Mouse (Mus musculus) embryonic facial prominence, embryonic 10.5 days (tissue): ENCODE data around the gene Fank1. TPM values are rescaled to one million over a fixed set of nuclear protein-coding genes. Genes with fewer than 3 reads are reported as not detected.

Experiments
- DNase-seq: peaks from one replicate; pipeline ENCODE4 v3.0.0-alpha.2; 2017; ENCODE audit warnings: low spot score
- H3K27ac ChIP-seq: fragments of 300-500 bp; sonication (generic); replicated peaks from 2 replicates; pipeline ENCODE4 v1.5.1; 2016; ENCODE audit warnings: mild to moderate bottlenecking
- H3K27me3 ChIP-seq: fragments of 300-500 bp; sonication (generic); replicated peaks from 2 replicates; pipeline ENCODE4 v1.6.1; 2016; ENCODE audit warnings: low read depth, mild to moderate bottlenecking; ENCODE audit not compliant: poor library complexity, severe bottlenecking
- H3K36me3 ChIP-seq: fragments of 300-500 bp; sonication (generic); replicated peaks from 2 replicates; pipeline ENCODE4 v1.6.1; 2016; ENCODE audit warnings: mild to moderate bottlenecking, moderate library complexity
- H3K4me1 ChIP-seq: fragments of 300-500 bp; sonication (generic); 2 replicates; pipeline ENCODE4 v1.6.1; 2016
- H3K4me3 ChIP-seq: fragments of 300-500 bp; sonication (generic); 2 replicates; pipeline ENCODE4 v1.5.1; 2016; ENCODE audit warnings: mild to moderate bottlenecking, moderate library complexity
- H3K9me3 ChIP-seq: fragments of 300-500 bp; sonication (generic); 2 replicates; pipeline ENCODE4 v1.6.1; 2016; ENCODE audit warnings: mild to moderate bottlenecking
- WGBS: fragments of 180-500 bp; shearing (Covaris S2); methylation state at CpG from one replicate; pipeline ENCODE4 v1.1.7; 2016; 5-methylcytosine and 5-hydroxymethylcytosine counted together
- polyA plus RNA-seq: library from polyadenylated mRNA; unstranded; fragments of >200 nt; fragmentation: Nextera tagmentation; extraction: Ambion mirVana; gene quantifications from 2 replicates; pipeline ENCODE4 v1.2.1, GENCODE M21; 2016

Fank1 gene
- polyA plus RNA-seq, 1 experiment from 2014 or later, result 0.36 TPM

DNA sequence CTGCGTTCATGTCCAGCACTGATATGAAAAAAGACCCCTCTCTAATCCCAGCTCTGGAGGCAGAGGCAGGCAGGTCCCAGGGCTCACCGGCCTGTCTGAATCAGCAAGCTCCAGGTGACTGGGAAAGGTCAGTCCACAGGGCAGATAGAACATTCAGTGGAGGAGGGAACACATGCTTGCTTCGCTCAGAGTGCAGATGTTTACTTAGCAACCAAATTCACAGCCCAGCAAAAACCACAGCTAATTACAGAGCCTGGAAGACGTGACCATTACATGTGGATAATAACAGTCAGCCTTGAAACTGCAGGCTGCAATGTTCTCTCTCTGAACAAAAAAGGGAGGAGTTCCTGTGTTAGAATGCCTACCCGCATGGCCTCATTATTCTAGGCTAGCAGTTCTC lies 26.0 kb upstream of the Fank1 start:
- DNase-seq, result peak; percentile 14

DNA sequence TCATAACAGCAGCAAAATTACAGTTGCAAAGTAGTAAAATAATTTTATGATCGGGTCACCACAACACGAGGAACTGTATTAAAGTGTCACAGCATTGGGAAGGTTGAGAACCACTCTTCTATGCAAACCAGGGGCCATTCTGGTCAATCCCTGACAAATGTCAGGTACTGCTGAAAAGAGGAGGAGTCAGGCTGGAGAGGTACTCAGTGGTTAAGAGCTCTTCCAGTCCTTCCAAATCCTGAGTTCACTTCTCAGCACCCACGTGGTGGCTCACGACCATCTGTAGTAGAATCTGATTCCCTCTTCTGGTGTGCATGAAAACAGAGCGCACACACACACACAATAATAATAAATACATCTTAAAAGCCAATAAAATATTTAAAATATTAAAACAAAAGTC lies 25.5 kb upstream of the Fank1 start:
- Histone ChIP-seq H3K4me1 (0 out of 2 replicates have a peak, but pooled peaks cover 1% of the 10 kb centered on the region), H3K9me3 (no peaks in the 10 kb centered on the region), H3K27ac (no peak overlapping the region), H3K4me3 (no peak overlapping the region), H3K27me3 (no peaks in the 10 kb centered on the region), H3K36me3 (peaks cover 23% of the 10 kb centered on the region)
- DNase-seq, result no peak
- 87% methylated on average over 5 of the region's 5 CpGs for WGBS

More for the DNA sequence above, 26.0 kb upstream of the Fank1 start:
- Histone ChIP-seq H3K4me3 (no peak overlapping the region), H3K9me3 (no peaks in the 10 kb centered on the region), H3K36me3 (peaks cover 23% of the 10 kb centered on the region), H3K27me3 (no peaks in the 10 kb centered on the region), H3K4me1 (no peaks in the 10 kb centered on the region), H3K27ac (no peak overlapping the region)
- WGBS, result 72% methylated on average over 5 of the region's 5 CpGs

DNA sequence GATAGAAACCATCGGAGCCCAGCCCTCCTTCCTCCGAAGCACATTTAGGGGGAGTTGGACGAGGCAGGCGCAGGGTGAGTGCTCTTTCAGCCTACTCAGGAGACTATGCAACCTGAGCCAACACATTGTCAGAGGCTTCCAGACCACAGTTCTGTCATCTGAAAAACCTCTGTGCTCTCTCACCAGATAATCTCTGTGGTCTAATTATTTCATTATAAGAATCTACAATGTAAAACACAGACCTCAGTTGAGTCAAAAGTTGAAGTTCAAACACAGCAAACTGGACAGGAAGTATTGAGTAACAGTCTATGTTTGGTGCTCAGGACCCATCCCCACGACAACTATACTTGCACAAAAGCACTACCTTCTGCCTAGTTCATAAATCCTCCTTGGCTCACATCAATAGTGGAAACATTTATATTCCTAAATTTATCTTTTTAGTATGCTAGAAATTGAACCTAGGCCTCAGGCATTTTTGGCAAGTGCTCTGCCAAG lies 18.7 kb upstream of the Fank1 start:
- Histone ChIP-seq H3K4me3 (peak overlapping the region; percentile 16), H3K27ac (0 out of 2 replicates have a peak overlapping the region, but pooled peaks have one; percentile 4), H3K27me3 (no peaks in the 10 kb centered on the region), H3K9me3 (peaks cover 6% of the 10 kb centered on the region; the same call in 1 of the 2 replicates), H3K4me1 (peaks cover 38% of the 10 kb centered on the region), H3K36me3 (peaks cover 5% of the 10 kb centered on the region)
- 52% methylated on average over 5 of the region's 5 CpGs for WGBS
- DNase-seq, result no peak

DNA sequence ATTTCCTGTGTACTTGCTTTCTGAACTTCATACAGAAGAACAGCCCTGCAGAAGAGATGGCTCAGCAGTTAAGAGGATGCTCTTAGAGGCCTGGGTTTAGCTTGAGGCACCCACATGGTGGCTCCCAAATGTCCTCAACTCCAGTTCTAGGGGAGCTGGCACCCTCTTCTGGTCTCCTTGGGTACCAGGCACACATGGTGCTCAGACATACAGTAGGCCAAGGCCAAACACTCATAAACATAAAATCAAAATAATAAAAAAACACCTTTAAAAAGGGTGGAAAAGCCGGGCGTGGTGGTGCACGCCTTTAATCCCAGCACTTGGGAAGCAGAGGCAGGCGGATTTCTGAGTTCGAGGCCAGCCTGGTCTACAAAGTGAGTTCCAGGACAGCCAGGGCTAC lies 17.9 kb upstream of the Fank1 start:
- DNase-seq, result no peak
- Histone ChIP-seq H3K9me3 (peaks cover 6% of the 10 kb centered on the region; the same call in 1 of the 2 replicates), H3K4me3 (peak overlapping the region; percentile 16; the same call in 1 of the 2 replicates), H3K27ac (no peak overlapping the region), H3K27me3 (no peaks in the 10 kb centered on the region), H3K4me1 (peaks cover 38% of the 10 kb centered on the region), H3K36me3 (peaks cover 5% of the 10 kb centered on the region)
- 87% methylated on average over 5 of the region's 5 CpGs for WGBS

DNA sequence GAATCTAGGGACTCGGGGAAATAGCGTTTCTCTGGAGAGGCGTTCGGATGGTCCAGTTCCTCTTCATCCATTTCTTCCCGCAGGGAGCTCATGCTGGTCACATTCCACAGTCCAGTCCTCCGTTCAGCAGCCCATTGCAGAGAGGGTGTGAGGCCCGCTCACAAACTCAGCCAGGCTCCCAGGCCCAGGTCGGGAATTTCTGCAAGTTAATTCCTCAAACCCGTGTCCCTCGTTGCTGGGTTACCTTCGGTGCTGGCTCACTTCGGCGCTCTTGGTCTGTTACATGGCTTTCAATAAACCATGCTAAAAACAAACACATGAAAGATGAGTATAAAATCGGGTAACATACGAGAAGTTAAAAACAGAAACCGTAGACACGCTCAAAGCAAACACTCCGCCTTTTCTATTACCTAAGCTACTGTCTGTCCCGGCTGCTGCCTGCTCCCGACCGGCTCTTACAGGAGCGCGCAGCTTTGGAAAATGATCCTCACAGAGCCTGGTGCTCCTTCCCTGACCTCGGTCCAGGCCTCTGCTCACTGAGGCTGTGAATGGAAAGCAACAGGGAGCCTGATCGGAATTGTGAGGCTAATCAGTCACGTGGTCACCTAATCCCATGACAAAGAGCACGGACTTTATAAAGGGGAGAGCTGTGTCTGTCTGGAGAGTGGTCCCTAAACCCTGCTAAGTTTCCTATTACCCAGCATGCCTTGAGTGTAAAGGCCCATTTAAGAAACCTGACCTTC lies 16.9 kb upstream of the Fank1 start:
- Histone ChIP-seq H3K4me3 (peak overlapping the region; percentile 50), H3K36me3 (no peaks in the 10 kb centered on the region), H3K4me1 (peaks cover 38% of the 10 kb centered on the region), H3K27me3 (no peaks in the 10 kb centered on the region), H3K9me3 (peaks cover 6% of the 10 kb centered on the region; the same call in 1 of the 2 replicates), H3K27ac (peak overlapping the region; percentile 83)
- WGBS, result 4% methylated on average over 27 of the region's 27 CpGs
- peak; percentile 84 for DNase-seq

DNA sequence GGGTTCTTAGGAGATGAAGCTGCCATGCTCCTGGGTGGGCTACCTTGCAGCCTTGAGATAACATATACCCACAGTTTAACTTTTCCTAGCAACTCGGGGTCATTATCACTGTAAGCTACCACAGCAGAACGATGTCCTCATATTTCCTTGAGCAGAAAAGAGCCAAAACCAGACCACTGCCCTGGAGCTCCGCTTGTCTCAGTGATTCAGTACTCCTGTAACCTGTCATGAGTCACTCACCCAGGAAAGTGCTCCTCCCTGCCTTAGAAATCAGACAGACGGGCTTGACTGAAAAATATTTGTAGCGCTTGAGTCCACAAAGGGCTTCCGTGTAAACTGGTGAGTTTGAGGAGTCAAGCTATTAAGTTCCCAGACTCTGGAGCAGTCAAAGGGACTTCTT lies 14.0 kb upstream of the Fank1 start:
- DNase-seq, result no peak
- H3K4me3 ChIP-seq, result no peak overlapping the region
- WGBS, result 90% methylated on average over 6 of the region's 6 CpGs
- peaks cover 35% of the 10 kb centered on the region for H3K4me1 ChIP-seq
- no peaks in the 10 kb centered on the region for H3K36me3 ChIP-seq
- H3K9me3 ChIP-seq, result peaks cover 6% of the 10 kb centered on the region; the same call in 1 of the 2 replicates
- no peaks in the 10 kb centered on the region for H3K27me3 ChIP-seq
- H3K27ac ChIP-seq, result no peak overlapping the region

DNA sequence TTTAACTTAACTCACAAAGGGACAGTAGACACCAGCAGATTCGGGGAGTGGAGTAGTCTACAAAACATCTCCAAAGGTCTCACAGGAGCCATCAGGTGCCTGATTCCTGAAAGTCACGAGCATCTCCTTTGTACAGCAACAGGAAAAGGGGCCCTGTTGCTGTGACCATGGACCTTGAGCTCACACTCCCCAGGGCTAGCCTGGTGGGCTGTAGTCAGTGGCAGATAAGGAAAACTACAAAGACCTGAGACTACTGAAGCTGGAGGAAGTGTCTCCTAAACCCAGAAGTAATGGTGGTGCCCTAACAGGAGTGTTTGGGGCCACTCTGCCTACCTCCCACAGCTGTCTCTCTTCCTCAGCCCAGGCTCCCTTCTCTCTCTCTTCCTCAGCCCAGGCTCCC lies 12.2 kb upstream of the Fank1 start:
- Histone ChIP-seq H3K4me1 (peaks cover 20% of the 10 kb centered on the region), H3K27me3 (no peaks in the 10 kb centered on the region), H3K27ac (no peak overlapping the region), H3K4me3 (no peak overlapping the region), H3K36me3 (no peaks in the 10 kb centered on the region), H3K9me3 (peaks cover 6% of the 10 kb centered on the region; the same call in 1 of the 2 replicates)
- no peak for DNase-seq
- 76% methylated on average over 2 of the region's 2 CpGs for WGBS

DNA sequence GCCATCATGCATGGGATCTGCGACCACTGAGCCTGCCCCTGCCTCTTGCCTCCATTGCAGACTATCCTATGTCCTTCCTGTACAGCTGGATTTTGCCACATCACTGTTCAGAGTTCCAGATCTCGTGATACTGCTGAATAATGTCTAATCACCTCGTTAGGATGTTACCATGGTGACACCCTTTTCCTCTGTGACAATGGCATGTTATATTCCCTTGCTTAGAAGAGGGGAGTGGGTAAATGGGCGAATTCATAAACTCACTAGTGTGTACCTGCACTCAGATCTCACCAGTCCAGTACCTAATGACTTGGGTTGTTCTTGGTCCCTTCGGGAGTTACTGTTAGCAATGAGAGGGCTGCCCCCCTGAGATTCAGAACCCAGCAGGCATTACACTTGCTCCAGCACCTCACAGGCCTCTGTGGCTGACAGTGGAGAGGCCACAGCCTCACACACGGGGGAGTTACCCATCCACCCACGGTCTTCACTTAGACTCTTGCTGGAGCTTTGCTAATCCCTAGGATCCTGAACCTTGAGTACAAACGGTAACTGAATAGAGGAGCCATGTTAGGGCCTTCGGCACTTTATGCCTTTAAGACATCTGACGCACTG lies 11.3 kb upstream of the Fank1 start:
- 80% methylated on average over 10 of the region's 10 CpGs for WGBS

DNA sequence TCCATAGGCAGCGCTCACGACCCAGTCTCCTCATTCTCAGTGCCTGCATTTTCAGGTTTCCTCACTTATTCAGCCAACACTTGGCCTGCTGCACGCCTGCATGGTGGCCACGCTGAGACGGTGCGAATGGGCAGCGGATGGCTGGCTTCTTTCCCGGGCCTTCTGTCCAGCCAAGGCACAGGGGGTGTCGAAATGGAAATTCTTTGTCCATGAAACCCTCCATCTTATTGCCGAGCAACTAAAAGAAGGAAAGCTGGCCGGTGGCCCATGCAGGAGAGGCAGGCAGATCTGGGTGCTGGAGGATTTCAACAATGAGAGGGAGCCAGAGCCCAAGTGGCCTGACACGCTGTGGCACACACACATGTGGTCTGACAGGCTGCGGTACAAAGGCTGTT lies 10.8 kb upstream of the Fank1 start:
- no peak overlapping the region for H3K27ac ChIP-seq
- no peak overlapping the region for H3K4me3 ChIP-seq
- 88% methylated on average over 13 of the region's 13 CpGs for WGBS
- no peak for DNase-seq
- H3K36me3 ChIP-seq, result no peaks in the 10 kb centered on the region
- H3K9me3 ChIP-seq, result peaks cover 6% of the 10 kb centered on the region; the same call in 1 of the 2 replicates
- H3K27me3 ChIP-seq, result no peaks in the 10 kb centered on the region
- H3K4me1 ChIP-seq, result 0 out of 2 replicates have a peak, but pooled peaks cover 12% of the 10 kb centered on the region

More for the DNA sequence above, 11.3 kb upstream of the Fank1 start:
- H3K4me1 ChIP-seq, result peaks cover 12% of the 10 kb centered on the region; the same call in 1 of the 2 replicates
- no peaks in the 10 kb centered on the region for H3K36me3 ChIP-seq
- DNase-seq, result no peak
- no peak overlapping the region for H3K4me3 ChIP-seq
- no peaks in the 10 kb centered on the region for H3K27me3 ChIP-seq
- peaks cover 6% of the 10 kb centered on the region; the same call in 1 of the 2 replicates for H3K9me3 ChIP-seq
- H3K27ac ChIP-seq, result no peak overlapping the region

DNA sequence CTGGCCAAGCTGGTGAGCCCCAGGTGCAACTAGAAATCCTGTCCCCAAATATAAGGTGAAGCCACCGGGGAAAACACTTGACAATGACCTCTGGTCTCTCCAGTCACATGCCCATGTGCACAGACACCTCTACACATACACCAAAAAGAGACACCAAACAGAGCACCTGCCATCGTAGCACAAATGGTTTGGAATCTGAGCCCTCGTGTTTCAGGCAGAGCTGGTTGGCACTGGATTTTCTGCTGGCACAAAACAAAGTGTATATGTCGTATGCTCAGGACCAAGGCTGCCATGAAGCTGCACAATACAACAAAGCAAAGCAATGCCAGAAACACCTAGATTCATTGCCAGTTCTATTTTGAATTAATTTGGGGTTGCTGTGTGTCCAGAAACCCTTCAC lies 8.6 kb upstream of the Fank1 start:
- Histone ChIP-seq H3K9me3 (no peaks in the 10 kb centered on the region), H3K4me1 (0 out of 2 replicates have a peak, but pooled peaks cover 12% of the 10 kb centered on the region), H3K4me3 (no peak overlapping the region), H3K27ac (no peak overlapping the region), H3K36me3 (no peaks in the 10 kb centered on the region), H3K27me3 (no peaks in the 10 kb centered on the region)
- DNase-seq, result no peak
- WGBS, result 88% methylated on average over 4 of the region's 4 CpGs

DNA sequence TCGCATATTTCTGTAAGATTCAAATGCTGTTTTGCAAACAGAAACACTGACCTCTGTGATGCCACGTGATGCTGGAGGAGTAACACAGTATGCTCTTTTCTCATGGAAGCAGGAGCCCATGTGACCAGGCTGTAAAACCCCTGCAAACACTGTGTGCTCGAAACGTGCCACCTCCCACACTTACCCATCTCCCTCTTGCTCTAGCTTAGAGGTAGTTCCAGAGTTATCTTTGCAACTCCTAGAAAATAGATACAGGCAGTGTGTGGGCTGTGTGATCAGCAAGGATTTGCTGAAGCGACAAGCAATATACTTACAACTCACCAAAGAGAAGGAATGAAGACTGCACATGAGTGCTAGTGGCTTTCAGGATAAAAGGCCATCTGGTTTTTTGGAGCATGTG lies 8.1 kb upstream of the Fank1 start:
- Histone ChIP-seq H3K27me3 (no peaks in the 10 kb centered on the region), H3K4me1 (0 out of 2 replicates have a peak, but pooled peaks cover 12% of the 10 kb centered on the region), H3K27ac (no peak overlapping the region), H3K4me3 (no peak overlapping the region), H3K36me3 (no peaks in the 10 kb centered on the region), H3K9me3 (no peaks in the 10 kb centered on the region)
- 76% methylated on average over 5 of the region's 5 CpGs for WGBS
- DNase-seq, result no peak

DNA sequence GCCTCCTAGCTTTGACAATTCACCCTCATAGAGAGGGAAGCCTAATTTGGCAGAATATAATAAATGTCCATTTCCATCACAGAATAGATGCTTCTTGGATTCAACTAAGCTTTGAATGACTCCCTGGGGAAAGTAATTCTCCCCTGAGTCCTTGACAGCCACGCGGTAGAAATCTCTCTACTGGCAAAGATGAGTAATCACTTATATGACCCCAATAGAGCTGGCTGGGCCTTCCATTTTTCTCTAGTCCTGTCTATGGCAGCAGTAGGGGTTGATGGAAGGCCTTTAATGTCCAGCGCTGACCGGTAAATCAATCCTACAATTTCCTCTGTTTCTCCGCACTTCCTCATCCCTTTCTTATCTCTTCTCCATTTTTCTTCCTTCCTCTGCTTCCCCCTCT lies 1.5 kb upstream of the Fank1 start:
- Histone ChIP-seq H3K4me1 (peaks cover 18% of the 10 kb centered on the region), H3K27ac (no peak overlapping the region), H3K36me3 (no peaks in the 10 kb centered on the region), H3K9me3 (no peaks in the 10 kb centered on the region), H3K27me3 (peaks cover 24% of the 10 kb centered on the region), H3K4me3 (peak overlapping the region; percentile 79; the same call in 1 of the 2 replicates)
- 79% methylated on average over 5 of the region's 5 CpGs for WGBS
- no peak for DNase-seq
